Mouse (Mus musculus) gastrocnemius, adult 2 months (tissue): ENCODE results near the gene Rnaseh2b. TPM values are rescaled to one million over a fixed set of nuclear protein-coding genes. Genes with fewer than 3 reads are reported as not detected.

Experiments
- DNase-seq: peaks from one replicate; pipeline ENCODE4 v3.0.0; 2022
- H3K27ac ChIP-seq: fragments of 200-600 bp; 2 replicates; pipeline ENCODE4 v1.8.1; 2022; ENCODE audit warnings: mild to moderate bottlenecking
- H3K4me3 ChIP-seq: fragments of 200-600 bp; 2 replicates; pipeline ENCODE4 v1.8.1; 2022; ENCODE audit warnings: mild to moderate bottlenecking, moderate library complexity
- CTCF ChIP-seq: fragments of 200-600 bp; IDR thresholded peaks from 2 replicates; pipeline ENCODE4 v1.8.1; 2022; ENCODE audit warnings: antibody characterized with exemption, mild to moderate bottlenecking, moderate library complexity
- intact Hi-C: fragments of 180-260 bp; cut with DNase I; formaldehyde crosslinking; loops from one replicate; pipeline ENCODE4 v1.15.1; 2025
- total RNA-seq, 2 experiments: library from RNA; stranded (reverse); gene quantifications; 2 replicates each; pipeline ENCODE4 v1.2.3; 2021

Rnaseh2b gene
- total RNA-seq, 2 experiments from 2014 or later: 4.2 to 6.4 TPM

DNA sequence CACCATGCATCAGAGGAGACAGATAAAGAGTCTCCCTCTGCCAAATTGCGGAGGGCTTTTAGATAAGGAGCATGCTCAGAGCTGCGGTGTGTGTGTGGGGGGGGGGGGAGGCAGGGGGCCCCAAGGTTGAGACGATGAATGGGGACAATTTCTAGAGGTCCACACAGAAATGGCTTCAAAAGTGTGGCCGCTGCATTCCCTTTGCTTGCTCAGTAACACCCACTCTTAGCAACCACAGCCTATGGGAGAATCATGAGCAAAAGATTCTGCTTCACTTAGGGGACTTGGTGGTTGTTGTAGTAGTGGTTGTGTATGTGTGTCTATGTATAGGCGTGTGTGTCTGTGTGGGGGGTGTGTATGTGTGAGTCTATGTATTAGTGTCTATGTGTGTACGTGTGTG is 88.2 kb downstream of the Rnaseh2b start:
- intact Hi-C loops: no loop called here
- Histone ChIP-seq H3K27ac (no peak overlapping the region), H3K4me3 (no peak overlapping the region)
- TF ChIP-seq CTCF: no peak
- no peak for DNase-seq

GRCm38 (mm10) chr14:62383109-62383508 is 90.7 kb downstream of the Rnaseh2b start:
- DNase-seq: no peak
- intact Hi-C loops: no loop called here
- no peak for TF ChIP-seq CTCF
- no peak overlapping the region for H3K4me3 ChIP-seq
- no peak overlapping the region for H3K27ac ChIP-seq

DNA sequence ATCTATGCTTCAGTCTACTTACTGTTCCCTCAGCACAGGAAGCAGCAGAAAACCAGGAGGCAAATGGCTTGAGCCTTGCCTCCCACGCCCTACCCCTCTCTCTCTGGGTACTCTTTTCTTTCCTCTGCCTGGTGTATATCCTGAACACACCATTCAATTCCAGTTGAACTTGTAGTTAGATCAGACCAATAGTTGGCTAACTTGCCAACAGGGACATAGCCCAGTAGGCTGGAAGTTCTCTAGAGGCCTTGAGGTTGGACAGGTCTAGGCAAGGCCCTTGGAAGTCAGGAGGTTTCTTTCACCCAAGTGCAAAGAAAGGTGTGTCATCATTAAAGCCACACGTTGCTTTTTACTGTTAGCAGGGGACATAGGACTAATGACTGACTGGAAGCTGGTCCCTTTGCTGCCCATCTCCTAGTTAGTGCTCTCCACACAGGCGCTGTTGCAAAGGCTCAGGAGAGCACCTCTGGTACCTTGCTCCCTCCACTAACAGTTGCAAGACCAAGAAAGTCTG is 91.5 kb downstream of the Rnaseh2b start:
- TF ChIP-seq CTCF: no peak
- H3K4me3 ChIP-seq: no peak overlapping the region
- intact Hi-C loops: no loop called here

DNA sequence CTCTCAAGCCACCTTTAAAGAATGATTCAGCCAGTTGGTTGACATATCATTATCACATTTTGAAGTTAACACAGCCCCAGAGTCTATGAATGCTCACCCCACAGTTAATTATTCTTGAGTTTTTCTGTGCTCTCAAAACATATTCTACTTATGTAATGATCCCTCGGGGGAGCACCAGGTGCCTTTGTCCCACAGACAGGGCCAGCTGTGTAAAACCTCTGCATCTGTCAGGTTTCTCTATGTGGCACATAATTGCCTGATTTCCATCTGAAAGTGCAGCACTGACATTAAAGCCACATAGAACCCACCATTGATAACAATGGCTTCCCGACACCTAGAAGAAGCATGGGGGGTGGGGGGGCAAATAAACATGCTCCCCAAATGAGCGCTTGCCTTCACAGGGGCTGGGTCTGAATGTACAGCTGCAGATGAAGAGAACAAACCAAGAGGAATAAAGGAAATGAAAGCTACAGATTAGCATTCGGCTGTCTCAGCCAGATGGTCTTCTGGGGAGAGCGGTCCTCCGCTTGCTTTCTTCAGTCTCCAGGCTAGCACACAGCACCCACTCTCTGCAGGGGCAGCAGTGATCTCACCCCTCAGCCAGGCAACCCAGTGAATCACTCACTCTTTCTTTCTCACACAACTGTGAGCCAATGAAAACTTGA is 96.8 kb downstream of the Rnaseh2b start:
- Histone ChIP-seq H3K27ac (no peak overlapping the region), H3K4me3 (peak overlapping the region; percentile 45)
- intact Hi-C loops: no loop called here
- no peak for DNase-seq
- TF ChIP-seq CTCF: no peak

More for the DNA sequence above, 91.5 kb downstream of the Rnaseh2b start:
- no peak for DNase-seq
- no peak overlapping the region for H3K27ac ChIP-seq

- intact Hi-C loops: no loop called here
- DNase-seq: peak; percentile 26
- no peak overlapping the region for H3K27ac ChIP-seq
Observed at GRCm38 (mm10) chr14:62389729-62390536, 97.5 kb downstream of the Rnaseh2b start.

DNA sequence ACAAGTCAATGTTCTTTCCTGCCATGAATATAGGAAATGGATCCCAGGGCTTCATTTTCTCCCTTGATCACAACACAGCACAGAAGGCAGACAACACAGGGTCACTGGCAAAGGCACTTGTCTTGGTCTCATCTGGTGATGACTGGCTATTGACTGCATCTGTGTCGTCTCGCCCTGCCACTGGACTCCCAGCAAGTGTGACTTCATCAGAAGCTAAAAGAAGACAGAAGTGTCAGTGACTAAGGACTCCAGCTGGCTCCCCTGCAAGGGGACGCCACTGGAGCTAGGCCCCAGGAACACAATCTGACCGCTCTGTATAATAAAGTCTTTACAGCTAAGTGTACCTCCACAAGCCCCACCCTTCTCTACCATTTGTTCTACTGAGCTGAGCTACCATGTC is 100.4 kb downstream of the Rnaseh2b start:
- TF ChIP-seq CTCF: no peak
- H3K4me3 ChIP-seq: no peak overlapping the region
- DNase-seq: no peak
- no peak overlapping the region for H3K27ac ChIP-seq
- intact Hi-C loops: no loop called here

More at GRCm38 (mm10) chr14:62389729-62390536, 97.5 kb downstream of the Rnaseh2b start:
- TF ChIP-seq CTCF: no peak
- H3K4me3 ChIP-seq: peak overlapping the region; percentile 45

DNA sequence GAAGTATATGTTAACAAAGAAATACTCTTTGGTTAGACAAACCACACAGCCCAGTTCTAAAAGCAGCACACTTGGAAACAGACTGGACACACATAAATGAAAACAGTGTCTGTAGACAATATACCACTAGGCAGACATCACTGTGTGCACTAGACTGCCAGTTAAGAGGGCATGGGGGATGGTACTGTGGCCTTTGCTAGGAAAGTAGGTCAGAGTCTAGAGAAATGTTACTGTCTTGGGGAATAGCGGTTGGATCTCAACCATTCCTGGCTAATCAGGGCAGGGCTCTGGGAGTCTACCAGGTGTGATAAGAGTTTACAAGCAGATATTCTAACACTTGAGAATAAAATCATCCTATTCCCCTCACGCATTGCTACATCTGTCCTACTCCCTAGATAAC is 103.0 kb downstream of the Rnaseh2b start:
- no peak for DNase-seq
- no peak for TF ChIP-seq CTCF
- intact Hi-C loops: no loop called here
- no peak overlapping the region for H3K4me3 ChIP-seq
- no peak overlapping the region for H3K27ac ChIP-seq

GRCm38 (mm10) chr14:62416007-62416741 is 123.8 kb downstream of the Rnaseh2b start:
- DNase-seq: no peak
- no peak for TF ChIP-seq CTCF
- H3K4me3 ChIP-seq: no peak overlapping the region
- intact Hi-C loops: no loop called here
- H3K27ac ChIP-seq: no peak overlapping the region

DNA sequence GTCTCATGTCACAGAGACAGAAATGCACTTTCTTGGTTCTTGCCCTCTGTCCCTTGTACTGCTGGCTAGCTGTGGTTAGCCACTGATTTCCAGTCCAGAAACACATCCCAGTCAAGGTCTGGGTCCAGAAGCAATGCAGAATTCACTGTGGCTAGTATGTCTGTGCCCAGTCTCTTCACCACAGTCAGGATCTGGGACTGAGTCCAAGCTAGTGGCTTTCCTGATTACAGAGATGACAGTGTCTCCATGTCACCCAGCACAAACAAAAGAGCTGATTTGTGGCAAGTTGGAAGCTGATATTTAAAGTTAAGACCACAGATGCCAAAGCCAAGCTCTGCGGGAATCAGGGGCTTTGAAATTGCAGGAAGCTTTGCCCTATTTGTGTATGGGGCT is 124.3 kb downstream of the Rnaseh2b start:
- H3K27ac ChIP-seq: no peak overlapping the region
- intact Hi-C loops: no loop called here
- no peak for TF ChIP-seq CTCF
- DNase-seq: no peak
- no peak overlapping the region for H3K4me3 ChIP-seq

DNA sequence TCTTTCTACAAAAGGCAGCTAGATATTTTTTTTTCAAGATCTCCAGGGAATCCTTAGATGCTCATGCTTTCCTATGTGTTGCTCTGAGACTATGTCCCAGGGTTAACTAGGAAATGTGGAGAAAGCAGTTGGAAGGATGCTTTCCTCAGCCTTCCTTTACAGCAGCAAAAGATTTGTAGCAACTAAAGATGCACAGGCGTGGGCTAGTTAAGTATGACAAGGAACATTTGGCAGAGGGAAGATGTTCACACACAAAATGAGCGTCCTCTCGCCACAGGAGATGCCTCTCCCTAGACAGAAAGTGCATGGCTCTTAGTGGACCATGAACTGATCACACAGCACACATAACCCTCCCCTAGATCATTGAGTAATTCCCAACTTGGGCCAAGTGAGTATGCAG is 125.1 kb downstream of the Rnaseh2b start:
- TF ChIP-seq CTCF: no peak
- no peak overlapping the region for H3K4me3 ChIP-seq
- DNase-seq: no peak
- H3K27ac ChIP-seq: no peak overlapping the region
- intact Hi-C loops: no loop called here

- intact Hi-C loops: no loop called here
- DNase-seq: no peak
- no peak for TF ChIP-seq CTCF
- Histone ChIP-seq H3K27ac (no peak overlapping the region), H3K4me3 (no peak overlapping the region)
Observed at GRCm38 (mm10) chr14:62422265-62422664, 129.9 kb downstream of the Rnaseh2b start.

Other genes starting within 250 kb of the Rnaseh2b start
- gene Dleu7, start 458 bp downstream of the Rnaseh2b start, total RNA-seq: not detected
- gene Gucy1b2, start 163.7 kb downstream of the Rnaseh2b start, total RNA-seq: not detected